Mouse (Mus musculus): Measurements from ENCODE around the gene Babam2. TPM values are rescaled to one million over a fixed set of nuclear protein-coding genes. Genes with fewer than 3 reads are reported as not detected.

Babam2 gene
- total RNA-seq (2021), result 10 to 100 TPM; 39.5 to 41.2 TPM
- long read RNA-seq, transcript Babam2-209 (12 exons, 1,888 nt), result major isoform, 54 of 70 reads
- long read RNA-seq, partial matches to known transcripts, result 4 of 70 reads
- long read RNA-seq, other reads (novel, unspliced or antisense), result 12 of 70 reads

DNA sequence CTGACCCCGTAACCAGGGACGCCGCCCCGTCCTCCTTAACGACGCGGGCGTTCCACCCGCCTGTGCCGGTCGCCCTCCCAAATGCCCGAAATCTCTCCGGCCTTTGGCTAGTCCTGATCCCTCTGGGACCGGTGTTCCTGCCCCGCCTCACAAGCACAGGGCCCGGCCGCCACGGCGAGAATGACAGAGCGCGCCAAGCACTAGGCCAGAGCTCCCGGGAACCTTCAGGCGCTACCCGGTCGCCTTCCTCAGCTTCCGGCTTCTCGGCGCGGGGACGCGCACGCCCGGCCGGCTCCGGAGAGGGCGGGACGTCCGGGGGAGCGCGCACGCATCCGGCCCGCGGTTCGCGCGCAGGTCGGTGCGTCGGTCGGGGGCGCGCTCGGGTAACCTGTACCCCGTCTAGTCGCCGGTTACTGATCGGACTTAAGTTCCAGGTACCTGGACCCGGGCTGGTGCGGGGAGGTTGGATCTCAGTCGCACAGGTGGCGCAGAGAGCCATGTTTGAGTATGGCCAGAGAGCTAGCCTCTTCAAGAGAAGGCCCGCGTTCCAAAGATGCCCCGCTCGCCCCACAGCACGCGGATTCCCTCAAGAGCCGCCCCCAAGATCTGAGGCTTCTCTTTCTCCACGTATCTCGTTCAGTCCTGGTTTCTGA, at the start of gene Babam2:
Gene Babam2, plus strand, starts transcription at position 41 of the 653 bp plus-strand sequence.
- DNase-seq (ENCODE audit: low spot score in 2 of 2), result peak; percentile 92 to 93

DNA sequence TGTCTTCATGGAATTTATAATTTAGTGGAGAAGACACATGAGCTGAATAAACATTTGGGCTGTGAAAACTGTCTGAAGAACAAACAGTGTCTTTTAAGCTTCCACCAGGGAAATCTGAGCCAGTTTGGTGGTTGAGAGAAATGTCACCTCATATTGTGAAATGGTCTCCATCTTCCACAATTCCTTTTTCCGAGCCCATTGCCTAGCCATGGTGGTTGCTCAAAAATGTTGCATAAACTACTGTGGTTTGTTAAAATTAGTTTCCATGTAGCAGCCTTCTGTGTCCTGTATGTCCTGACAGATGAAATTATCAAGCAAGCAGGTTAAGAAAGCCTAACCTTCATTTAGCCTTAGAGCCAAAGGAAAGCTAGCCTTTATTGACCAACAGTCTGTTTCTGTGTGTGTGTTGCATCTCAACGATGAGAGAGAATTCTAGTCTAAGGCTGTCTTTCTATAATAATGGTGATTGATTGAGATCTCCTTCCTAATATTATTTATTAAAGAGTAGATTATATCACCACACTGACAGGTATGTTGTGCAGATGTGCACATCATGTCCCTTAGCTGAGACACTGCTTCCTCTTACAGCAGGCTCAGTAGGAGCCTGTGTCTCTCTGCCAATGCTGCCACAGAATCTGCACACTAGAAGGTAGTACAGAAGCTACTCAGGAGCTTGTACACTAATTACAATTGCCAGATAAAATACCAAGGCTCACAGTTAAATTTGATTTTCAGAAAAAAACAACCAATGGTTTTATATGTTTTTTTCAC, 46.8 kb upstream of the Babam2 start:
- DNase-seq (ENCODE audit: low spot score in 2 of 2), result no peak

DNA sequence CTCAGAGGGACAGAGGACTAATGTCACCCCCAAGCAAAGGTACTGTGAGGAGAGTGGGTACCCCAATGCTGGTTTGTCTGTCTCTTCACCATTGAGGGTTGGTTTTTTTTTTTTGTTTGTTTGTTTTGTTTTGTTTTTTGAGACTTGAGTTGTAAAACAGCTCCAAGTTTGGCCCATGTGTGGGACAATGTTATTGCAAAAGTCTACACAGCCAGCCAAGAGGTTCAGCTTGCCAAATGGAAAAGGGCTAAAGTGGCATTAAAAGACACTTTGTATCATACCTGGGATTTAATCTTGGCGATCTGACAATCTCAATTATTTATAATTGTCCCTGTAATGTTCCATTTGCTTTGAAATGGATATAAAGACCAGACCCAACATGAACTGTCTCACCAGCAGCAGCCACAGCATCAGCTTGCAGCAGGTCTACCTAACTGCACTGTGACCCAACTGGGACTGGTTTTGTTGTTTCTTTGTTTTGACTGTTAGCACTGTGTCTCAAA, 41.7 kb upstream of the Babam2 start:
- no peak for DNase-seq (ENCODE audit: low spot score in 2 of 2)

GRCm38 (mm10) chr5:31666176-31666575, 31.3 kb upstream of the Babam2 start:
- DNase-seq (ENCODE audit: low spot score in 2 of 2), result no peak

DNA sequence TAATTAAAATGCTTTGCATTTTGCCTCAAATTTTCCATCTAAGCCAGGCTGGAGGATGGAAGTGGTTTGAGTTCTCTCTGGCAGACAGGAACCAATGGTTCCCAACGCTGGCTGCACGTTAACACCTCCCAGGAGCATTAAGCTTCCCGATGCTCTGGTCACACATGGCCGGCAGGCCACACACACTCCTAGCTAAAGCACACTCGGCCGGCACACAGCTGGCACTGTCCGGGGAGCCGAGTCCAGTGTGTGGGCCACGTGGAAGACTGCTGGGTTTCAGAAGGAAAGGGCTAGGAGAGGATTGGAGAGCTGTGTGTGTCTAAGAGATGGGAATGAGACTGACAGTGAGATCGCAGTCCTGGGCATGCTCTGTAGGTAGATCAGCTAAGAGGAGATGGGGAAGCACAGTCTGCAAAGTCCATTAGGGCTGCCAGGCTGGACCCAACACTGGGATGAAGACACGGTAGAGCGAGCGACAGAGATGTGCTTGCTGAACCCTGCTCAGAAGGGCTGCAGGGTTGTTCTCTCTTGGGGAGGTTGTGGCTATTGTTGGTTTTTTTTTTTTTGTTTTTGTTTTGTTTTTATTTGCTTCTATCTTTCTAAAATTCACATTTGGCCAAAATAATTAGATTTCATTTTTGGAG, 29.0 kb upstream of the Babam2 start:
- no peak for DNase-seq (ENCODE audit: low spot score in 2 of 2)

DNA sequence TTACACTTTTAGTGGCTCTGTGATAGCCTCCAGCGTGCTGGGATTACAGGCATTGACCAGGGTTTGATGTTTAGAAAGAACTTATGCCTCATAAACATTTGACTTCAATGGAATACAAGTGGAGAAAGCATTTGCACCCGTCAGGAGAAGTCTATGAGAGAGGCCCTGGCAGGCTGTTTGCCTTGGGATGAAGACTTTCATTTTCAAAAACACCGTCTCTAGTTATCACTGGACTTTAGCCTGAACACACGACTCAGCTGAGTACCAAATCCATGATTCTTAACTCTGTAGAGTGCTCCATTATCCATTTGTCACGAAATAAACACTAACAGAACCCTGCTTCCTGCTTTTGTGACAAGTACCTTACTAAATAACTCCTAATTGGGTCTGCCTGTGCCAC, 27.5 kb upstream of the Babam2 start:
- DNase-seq (ENCODE audit: low spot score in 2 of 2), result no peak

GRCm38 (mm10) chr5:31671137-31671536, 26.3 kb upstream of the Babam2 start:
- DNase-seq (ENCODE audit: low spot score in 2 of 2), result no peak

DNA sequence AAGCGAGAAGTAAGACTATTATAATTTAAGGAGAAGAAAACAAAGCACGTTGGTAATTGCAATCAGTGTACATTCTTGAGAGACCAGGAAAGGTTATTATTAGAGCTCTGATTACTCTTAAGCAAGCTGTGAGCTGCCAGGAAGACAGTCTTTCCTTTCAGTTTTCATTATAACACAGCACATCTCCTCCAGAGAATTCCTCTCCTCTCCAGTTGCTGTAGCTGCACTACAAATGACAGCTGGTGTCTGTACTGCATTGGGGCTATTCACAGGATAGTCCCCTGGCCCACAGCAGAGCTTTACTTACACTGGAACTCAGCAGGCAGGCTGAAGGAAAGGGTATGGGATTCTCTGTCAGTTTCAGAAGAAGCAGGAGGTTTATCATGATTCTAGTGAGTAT, 24.1 kb upstream of the Babam2 start:
- no peak for DNase-seq (ENCODE audit: low spot score in 2 of 2)

DNA sequence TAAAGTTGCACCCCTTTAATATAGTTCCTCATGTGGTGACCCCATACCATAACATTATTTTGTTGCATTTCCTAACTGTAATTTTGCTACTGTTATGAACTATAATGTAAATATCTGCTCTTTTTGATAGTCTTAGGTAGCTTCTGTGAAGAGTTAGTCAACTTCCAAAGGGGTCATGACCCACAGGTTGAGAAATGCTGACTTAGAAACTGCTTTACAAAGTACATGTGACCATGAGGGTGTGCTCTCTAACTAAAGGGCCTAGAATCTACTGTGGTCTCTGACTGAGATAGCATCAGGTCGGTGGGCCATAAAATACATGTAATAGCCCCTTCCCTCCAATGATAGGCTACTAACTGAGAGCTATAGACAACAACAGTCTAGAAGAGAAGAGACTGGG, 19.5 kb upstream of the Babam2 start:
- DNase-seq (ENCODE audit: low spot score in 2 of 2), result no peak

DNA sequence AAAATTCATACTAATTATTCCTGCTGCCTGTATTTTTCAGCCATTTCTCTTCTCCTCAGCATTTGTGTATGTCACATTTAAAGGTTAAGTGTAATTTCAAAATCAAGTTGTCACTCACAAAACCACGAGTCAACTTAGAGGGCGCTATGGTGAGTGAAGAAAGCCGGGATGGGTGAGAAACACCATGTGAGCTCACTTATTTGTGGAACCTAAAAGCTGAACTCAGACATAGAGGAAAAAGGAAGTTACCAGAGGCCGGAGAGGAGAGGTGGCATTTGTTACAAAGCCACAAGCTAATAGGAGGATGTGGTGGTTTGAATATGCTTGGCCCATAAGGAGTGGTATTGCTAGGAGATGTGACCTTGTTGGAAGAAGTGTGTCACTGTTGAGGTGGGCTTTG, 17.3 kb upstream of the Babam2 start:
- no peak for DNase-seq (ENCODE audit: low spot score in 2 of 2)

GRCm38 (mm10) chr5:31682305-31682704, 15.2 kb upstream of the Babam2 start:
- no peak for DNase-seq (ENCODE audit: low spot score in 2 of 2)

DNA sequence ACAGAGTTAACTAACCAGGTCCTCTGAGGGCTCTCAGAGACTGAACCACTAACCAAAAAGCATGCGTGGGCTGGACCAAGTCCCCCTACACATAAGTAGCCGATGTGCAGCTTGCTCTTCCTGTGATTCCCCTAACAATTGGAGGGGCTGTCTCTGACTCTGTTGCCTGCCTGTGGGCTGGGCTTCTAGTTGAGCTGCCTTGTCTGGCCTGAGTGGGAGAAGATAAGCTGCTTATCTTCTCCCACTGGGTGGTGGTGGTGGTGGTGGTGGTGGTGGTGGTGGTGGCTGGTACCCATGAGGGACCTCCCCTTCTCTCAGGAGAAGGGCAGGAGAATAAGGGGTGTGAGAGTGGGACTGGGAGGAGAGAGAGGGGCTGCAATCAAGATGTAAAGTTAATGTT, 11.4 kb upstream of the Babam2 start:
- no peak for DNase-seq (ENCODE audit: low spot score in 2 of 2)

- no peak for DNase-seq (ENCODE audit: low spot score in 2 of 2)
Observed at GRCm38 (mm10) chr5:31687972-31688371, 9.5 kb upstream of the Babam2 start.

GRCm38 (mm10) chr5:31693191-31693590, 4.3 kb upstream of the Babam2 start:
- no peak for DNase-seq (ENCODE audit: low spot score in 2 of 2)

DNA sequence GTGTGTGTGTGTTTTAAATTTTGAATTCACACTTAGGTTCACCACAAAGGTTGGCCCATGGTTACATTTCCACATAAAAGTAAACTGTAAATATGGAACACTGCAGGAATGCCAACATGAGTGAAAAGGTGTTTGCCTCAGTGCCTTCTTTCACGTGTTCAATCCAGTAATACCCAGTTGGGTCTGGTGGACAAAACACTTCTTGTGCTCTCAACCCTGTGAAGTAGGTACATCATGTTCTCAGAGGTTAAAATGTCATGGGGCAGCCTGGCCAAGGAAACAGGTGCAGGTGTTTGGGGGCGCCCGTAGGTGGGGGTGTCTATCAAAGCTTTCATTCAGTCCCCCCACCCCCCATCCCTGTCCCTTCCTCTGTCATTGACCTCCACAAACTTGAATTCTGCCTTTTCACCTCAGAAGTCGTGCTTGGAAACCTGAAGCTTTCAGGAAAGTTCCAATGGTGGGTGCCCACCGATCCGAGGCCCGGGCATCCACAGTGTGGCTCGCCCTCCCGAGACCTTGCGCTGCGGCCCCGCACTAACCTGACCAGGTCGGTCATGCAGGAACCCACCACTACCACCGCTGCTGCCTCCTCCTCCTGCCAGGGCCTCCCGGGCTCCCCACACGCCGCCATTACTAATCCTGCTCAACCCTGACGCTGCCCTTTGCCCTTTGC, 377 bp upstream of the Babam2 start, which contains the start of gene Rbks:
Gene Rbks, minus strand, starts transcription at position 657 of the 673 bp plus-strand sequence.
- DNase-seq (ENCODE audit: low spot score in 2 of 2), result no peak

- peak; percentile 81 to 83 for DNase-seq (ENCODE audit: low spot score in 2 of 2)
Observed at GRCm38 (mm10) chr5:31698297-31698726, 828 bp downstream of the Babam2 start.

- no peak for DNase-seq (ENCODE audit: low spot score in 2 of 2)
Observed at GRCm38 (mm10) chr5:31698931-31699330, 1.4 kb downstream of the Babam2 start.

DNA sequence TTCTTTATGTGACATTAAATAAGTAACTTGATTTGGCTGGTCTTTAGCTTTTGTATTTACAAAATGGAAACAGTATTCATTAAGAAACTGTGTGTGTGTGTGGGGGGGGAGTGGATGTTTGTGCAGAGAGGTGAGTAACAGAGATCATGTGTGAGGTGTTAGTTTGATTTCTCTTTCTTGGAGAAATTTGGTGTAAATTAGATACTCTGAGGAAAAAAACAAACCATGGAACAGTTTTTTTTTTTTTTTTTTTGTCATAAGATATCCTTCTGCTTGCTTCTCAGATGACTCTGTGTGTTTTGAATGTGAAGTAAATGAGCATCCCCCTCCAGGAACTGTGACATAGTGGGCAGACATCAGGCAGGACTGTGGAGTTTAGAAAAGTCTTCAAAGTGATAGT, 1.9 kb downstream of the Babam2 start:
- no peak for DNase-seq (ENCODE audit: low spot score in 2 of 2)

DNA sequence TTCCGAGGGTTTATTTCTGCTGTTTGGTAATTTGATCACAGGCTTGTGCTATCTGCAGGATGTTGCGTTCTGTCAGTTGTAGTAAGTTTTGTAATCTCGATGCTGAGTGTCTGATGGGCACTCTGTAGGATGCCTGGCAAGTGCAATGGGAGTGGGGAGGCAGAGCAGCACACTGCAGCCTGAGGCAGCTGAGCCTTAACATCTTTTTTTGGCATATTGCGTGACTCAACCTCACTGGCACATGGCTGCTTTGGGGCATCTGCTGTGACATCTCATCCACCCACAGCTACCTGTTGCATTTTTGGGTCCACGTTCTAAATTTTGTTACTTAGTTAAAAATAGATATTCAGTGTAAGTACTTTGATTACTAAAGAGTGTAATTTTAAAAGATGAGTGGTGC, 7.5 kb downstream of the Babam2 start:
- peak; percentile 10 to 22 for DNase-seq (ENCODE audit: low spot score in 2 of 2)

DNA sequence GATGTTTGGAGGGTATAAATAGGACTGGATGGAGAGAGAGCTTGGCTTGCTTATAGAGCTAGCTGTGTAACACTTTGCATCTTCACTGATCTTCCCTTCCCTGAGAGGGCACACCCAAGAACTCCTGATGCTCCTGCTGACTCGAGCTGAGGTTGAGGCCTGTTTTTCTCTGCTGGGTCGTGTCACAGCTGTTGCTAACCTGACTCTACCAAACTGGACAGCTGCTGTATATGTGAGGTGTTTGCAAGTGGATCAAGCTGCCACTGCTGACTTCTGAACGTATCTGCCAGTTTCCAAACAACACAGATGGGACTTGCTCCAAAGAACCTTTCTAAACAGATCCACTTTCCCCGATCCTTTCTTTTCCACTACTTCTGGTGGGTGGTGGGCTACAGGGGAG, 9.3 kb downstream of the Babam2 start:
- DNase-seq (ENCODE audit: low spot score in 2 of 2), result no peak

DNA sequence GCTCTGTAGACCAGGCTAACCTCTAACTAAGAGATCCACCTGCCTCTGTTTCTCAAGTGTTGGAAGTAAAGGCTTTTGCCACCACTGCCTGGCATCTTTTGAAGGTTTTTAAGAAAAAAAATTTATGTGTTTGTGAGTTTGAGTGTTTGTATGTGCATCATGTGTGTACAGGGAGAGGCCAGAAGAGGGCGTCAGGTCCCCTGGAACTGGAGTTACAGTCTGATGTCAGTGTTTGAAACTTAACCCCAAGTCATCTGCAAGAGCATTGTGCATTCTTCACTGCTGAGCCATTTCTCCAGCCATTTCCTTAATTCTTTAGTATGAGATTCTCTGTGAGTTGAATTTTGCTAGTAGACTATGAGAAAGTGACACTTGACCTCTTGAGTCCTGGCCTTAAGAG, 11.9 kb downstream of the Babam2 start:
- no peak for DNase-seq (ENCODE audit: low spot score in 2 of 2)
